Mouse (Mus musculus) liver, postnatal 0 days (tissue): Measurements from ENCODE around the gene Fgfr3.

Source experiments
- CTCF ChIP-seq: sonication (generic); IDR thresholded peaks from 2 replicates; pipeline ENCODE4 v1.5.1; 2016; ENCODE audit warnings: antibody characterized with exemption, low read depth
- EP300 ChIP-seq: IDR thresholded peaks from 2 replicates; pipeline ENCODE4 v1.6.1; 2016; ENCODE audit warnings: antibody characterized with exemption, low read depth, mild to moderate bottlenecking

GRCm38 (mm10) chr5:33738341-33738740 is 16.9 kb downstream of the Fgfr3 start:
- no peak for TF ChIP-seq CTCF
- no peak for TF ChIP-seq EP300
